Mouse (Mus musculus): ENCODE data around the gene Rnf123. TPM values are rescaled to one million over a fixed set of nuclear protein-coding genes. Genes with fewer than 3 reads are reported as not detected.

Gene Rnf123
- total RNA-seq, 2 experiments from 2014 or later, result 141 to 153 TPM

GRCm38 (mm10) chr9:108067900-108068299, 15.2 kb downstream of the Rnf123 start:
- peak; percentile 73 to 80 for DNase-seq
- intact Hi-C loops (cut with DNase I), result loop anchor here (1.0 to 2.0 kb wide), 2 partner anchors 105 to 163 kb away; no protein-coding TSS in a partner anchor

- DNase-seq, result no peak
- intact Hi-C loops (cut with DNase I), result loop anchor here (2.0 kb wide), 1 partner anchor 162 kb away; no protein-coding TSS in a partner anchor
Measured at GRCm38 (mm10) chr9:108067199-108067598, 15.9 kb downstream of the Rnf123 start.

GRCm38 (mm10) chr9:108065491-108066011, 17.6 kb downstream of the Rnf123 start:
- peak; percentile 55 to 56 for DNase-seq
- intact Hi-C loops (cut with DNase I), result loop anchor here (2.0 kb wide), 1 partner anchor 161 kb away; no protein-coding TSS in a partner anchor

GRCm38 (mm10) chr9:108063361-108063760, 19.8 kb downstream of the Rnf123 start:
- intact Hi-C loops (cut with DNase I), result no loop called here
- no peak for DNase-seq

GRCm38 (mm10) chr9:108062142-108062541, 21.0 kb downstream of the Rnf123 start:
- no peak for DNase-seq
- intact Hi-C loops (cut with DNase I), result no loop called here

- peak in 1 of 2 experiments; percentile 5 for DNase-seq
- intact Hi-C loops (cut with DNase I), result no loop called here
Measured at GRCm38 (mm10) chr9:108058291-108058690, 24.9 kb downstream of the Rnf123 start.

- peak in 1 of 2 experiments; percentile 52 for DNase-seq
- intact Hi-C loops (cut with DNase I), result no loop called here
Measured at GRCm38 (mm10) chr9:108057262-108057562, 25.9 kb downstream of the Rnf123 start.

- intact Hi-C loops (cut with DNase I), result no loop called here
Measured at GRCm38 (mm10) chr9:108056361-108057261, 26.5 kb downstream of the Rnf123 start.

GRCm38 (mm10) chr9:108055661-108056237, 27.4 kb downstream of the Rnf123 start:
- no peak for DNase-seq
- intact Hi-C loops (cut with DNase I), result no loop called here

More at GRCm38 (mm10) chr9:108056361-108057261, 26.5 kb downstream of the Rnf123 start:
- DNase-seq, result peak in 1 of 2 experiments; percentile 15

GRCm38 (mm10) chr9:108055061-108055460, 28.1 kb downstream of the Rnf123 start:
- no peak for DNase-seq
- intact Hi-C loops (cut with DNase I), result no loop called here

- DNase-seq, result peak in 1 of 2 experiments; percentile 17
- intact Hi-C loops (cut with DNase I), result loop anchor here (5.0 kb wide), 1 partner anchor 152 kb away; no protein-coding TSS in a partner anchor
Measured at GRCm38 (mm10) chr9:108054331-108055040, 28.7 kb downstream of the Rnf123 start.

- peak in 1 of 2 experiments; percentile 20 for DNase-seq
Measured at GRCm38 (mm10) chr9:108053665-108054225, 29.4 kb downstream of the Rnf123 start.

GRCm38 (mm10) chr9:108052885-108053664, 30.1 kb downstream of the Rnf123 start, which contains the start of gene Amigo3:
Gene Amigo3, plus strand, starts transcription at chr9:108053159.
- intact Hi-C loops (cut with DNase I), result loop anchor here (5.0 kb wide), 1 partner anchor 151 kb away; no protein-coding TSS in a partner anchor
- peak; percentile 97 to 98 for DNase-seq

More at GRCm38 (mm10) chr9:108053665-108054225, 29.4 kb downstream of the Rnf123 start:
- intact Hi-C loops (cut with DNase I), result loop anchor here (5.0 kb wide), 1 partner anchor 151 kb away; no protein-coding TSS in a partner anchor

GRCm38 (mm10) chr9:108052411-108052810, 30.7 kb downstream of the Rnf123 start:
- DNase-seq, result no peak
- intact Hi-C loops (cut with DNase I), result loop anchor here (5.0 kb wide), 1 partner anchor 150 kb away; no protein-coding TSS in a partner anchor

GRCm38 (mm10) chr9:108051931-108052220, 31.3 kb downstream of the Rnf123 start:
- intact Hi-C loops (cut with DNase I), result loop anchor here (5.0 kb wide), 1 partner anchor 150 kb away; no protein-coding TSS in a partner anchor
- no peak for DNase-seq

- intact Hi-C loops (cut with DNase I), result loop anchor here (5.0 kb wide), 1 partner anchor 149 kb away; no protein-coding TSS in a partner anchor
- no peak for DNase-seq
Measured at GRCm38 (mm10) chr9:108051184-108051930, 31.8 kb downstream of the Rnf123 start.

- intact Hi-C loops (cut with DNase I), result loop anchor here (5.0 kb wide), 2 partner anchors 47 to 147 kb away; partner anchors contain the start of gene Ip6k1
- DNase-seq, result peak in 1 of 2 experiments; percentile 14
Measured at GRCm38 (mm10) chr9:108049561-108050251, 33.4 kb downstream of the Rnf123 start.
